Mouse (Mus musculus): ENCODE measurements around the gene Kdm1a. TPM values are rescaled to one million over a fixed set of nuclear protein-coding genes. Genes with fewer than 3 reads are reported as not detected.
A peak's percentile ranks its signal among the peaks of the same experiment; 100 is the strongest.

Kdm1a gene
- polyA plus RNA-seq (2014; fragmentation: Nextera tagmentation; extraction: Ambion mirVana) = 103 TPM in 2 replicates

DNA sequence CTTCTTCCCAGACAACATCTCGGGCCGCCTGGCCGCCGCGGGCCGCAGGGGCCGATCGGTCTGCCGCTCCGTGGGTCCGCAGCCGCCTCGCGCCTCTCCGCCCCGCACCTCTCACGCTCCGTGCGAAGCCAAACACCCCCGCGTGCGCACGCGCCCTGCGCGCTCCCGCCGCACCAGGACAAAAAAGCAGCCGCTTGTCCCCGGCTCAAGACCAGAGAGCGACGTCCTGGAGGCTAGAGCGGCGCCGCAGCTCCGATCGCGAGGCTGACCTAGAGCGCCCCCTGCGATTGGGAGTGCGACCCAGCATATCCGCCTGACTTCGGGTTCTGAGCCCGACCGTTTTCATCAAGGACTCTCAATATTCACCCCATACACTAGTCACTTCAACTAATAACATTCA lies at the start of gene Kdm1a:
Kdm1a (minus strand) TSS at position 156 of the 400 bp plus-strand sequence.
- H3K4me3 ChIP-seq (ENCODE audit: low read depth, low read length) = peak within 1 kb of the TSS; percentile 99
- H3K9ac ChIP-seq (ENCODE audit: low read length) = peak within 1 kb of the TSS; percentile 100
- ATAC-seq (peak; percentile 95), DNase-seq (ENCODE audit: low spot score) (peak; percentile 97)
- peak within 1 kb of the TSS; percentile 71 for H3K4me2 ChIP-seq (ENCODE audit: low read length)
- H3K27me3 ChIP-seq (replicated peaks; ENCODE audit: control insufficient read depth, insufficient read depth, low read length) = no peaks in the 10 kb centered on the region
- WGBS = under 1% methylated on average over 29 of the region's 45 CpGs
- H3K36me3 ChIP-seq (ENCODE audit: control insufficient read depth, insufficient read depth, low read length) = no peaks in the 10 kb centered on the region
- peaks cover 8% of the 10 kb centered on the region for H3K4me1 ChIP-seq (ENCODE audit: control insufficient read depth, insufficient read depth, low read length)
- H3K27ac ChIP-seq (ENCODE audit: low read depth, low read length) = peak within 1 kb of the TSS; percentile 97
- H3K9me3 ChIP-seq (replicated peaks; ENCODE audit: control insufficient read depth, low read length) = no peaks in the 10 kb centered on the region

GRCm38 (mm10) chr4:136651882-136652527 lies 49.5 kb upstream of the Kdm1a start:
- peak; percentile 78 for DNase-seq (ENCODE audit: low spot score)
- H3K9ac ChIP-seq (ENCODE audit: low read length) = peak overlapping the region; percentile 40; the same call in 1 of the 2 replicates

DNA sequence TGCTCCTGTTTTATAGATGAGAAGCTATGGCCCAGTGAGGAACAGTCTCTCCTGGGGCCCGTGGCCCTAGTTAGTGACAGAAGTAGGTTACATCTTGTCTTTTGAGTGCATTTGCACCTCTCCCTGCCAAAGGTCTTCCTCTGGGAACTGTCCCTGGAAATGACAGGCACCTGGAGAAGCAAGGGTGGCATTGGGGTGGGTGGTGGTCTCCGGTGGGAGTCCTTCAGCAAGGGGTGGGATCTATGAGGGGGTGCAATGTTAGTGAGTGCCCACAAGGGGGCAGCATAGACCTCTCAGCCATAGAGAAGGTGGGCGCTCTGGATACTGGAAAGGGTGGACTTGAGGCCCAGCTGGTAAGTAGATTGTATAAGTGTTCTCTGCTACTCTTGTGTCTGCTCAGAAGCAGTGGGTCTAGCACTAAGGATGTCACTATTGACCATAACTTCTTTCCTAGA lies 48.9 kb upstream of the Kdm1a start:
- Histone ChIP-seq H3K27ac (ENCODE audit: low read depth, low read length) (peak overlapping the region; percentile 82), H3K9me3 (replicated peaks; ENCODE audit: control insufficient read depth, low read length) (peaks cover 5% of the 10 kb centered on the region; the same call in 1 of the 2 replicates), H3K36me3 (ENCODE audit: control insufficient read depth, insufficient read depth, low read length) (peaks cover 37% of the 10 kb centered on the region), H3K4me2 (ENCODE audit: low read length) (no peak overlapping the region), H3K4me3 (ENCODE audit: low read depth, low read length) (no peak overlapping the region), H3K9ac (ENCODE audit: low read length) (no peak overlapping the region), H3K27me3 (replicated peaks; ENCODE audit: control insufficient read depth, insufficient read depth, low read length) (no peaks in the 10 kb centered on the region), H3K4me1 (ENCODE audit: control insufficient read depth, insufficient read depth, low read length) (peaks cover 14% of the 10 kb centered on the region)
- ATAC-seq = peak; percentile 57; the same call in 1 of the 2 replicates
- peak; percentile 77 for DNase-seq (ENCODE audit: low spot score)
- WGBS = 61% methylated on average over 3 of the region's 3 CpGs

More at GRCm38 (mm10) chr4:136651882-136652527, 49.5 kb upstream of the Kdm1a start:
- no peak overlapping the region for H3K4me3 ChIP-seq (ENCODE audit: low read depth, low read length)
- peaks cover 43% of the 10 kb centered on the region for H3K36me3 ChIP-seq (ENCODE audit: control insufficient read depth, insufficient read depth, low read length)
- ATAC-seq = peak; percentile 79
- H3K27ac ChIP-seq (ENCODE audit: low read depth, low read length) = peak overlapping the region; percentile 82
- H3K4me1 ChIP-seq (ENCODE audit: control insufficient read depth, insufficient read depth, low read length) = peaks cover 14% of the 10 kb centered on the region
- 41% methylated on average over 13 of the region's 13 CpGs for WGBS
- H3K9me3 ChIP-seq (replicated peaks; ENCODE audit: control insufficient read depth, low read length) = peaks cover 3% of the 10 kb centered on the region; the same call in 1 of the 2 replicates
- H3K27me3 ChIP-seq (replicated peaks; ENCODE audit: control insufficient read depth, insufficient read depth, low read length) = no peaks in the 10 kb centered on the region
- no peak overlapping the region for H3K4me2 ChIP-seq (ENCODE audit: low read length)

- Histone ChIP-seq H3K4me3 (ENCODE audit: low read depth, low read length) (no peak overlapping the region), H3K27me3 (replicated peaks; ENCODE audit: control insufficient read depth, insufficient read depth, low read length) (no peaks in the 10 kb centered on the region), H3K9ac (ENCODE audit: low read length) (no peak overlapping the region), H3K9me3 (replicated peaks; ENCODE audit: control insufficient read depth, low read length) (peaks cover 5% of the 10 kb centered on the region; the same call in 1 of the 2 replicates), H3K27ac (ENCODE audit: low read depth, low read length) (no peak overlapping the region), H3K4me1 (ENCODE audit: control insufficient read depth, insufficient read depth, low read length) (peaks cover 14% of the 10 kb centered on the region), H3K4me2 (ENCODE audit: low read length) (no peak overlapping the region), H3K36me3 (ENCODE audit: control insufficient read depth, insufficient read depth, low read length) (peaks cover 25% of the 10 kb centered on the region)
- 88% methylated on average over 8 of the region's 8 CpGs for WGBS
- ATAC-seq (no peak), DNase-seq (ENCODE audit: low spot score) (no peak)
These were observed 47.7 kb upstream of the Kdm1a start for GRCm38 (mm10) chr4:136650261-136650660.

DNA sequence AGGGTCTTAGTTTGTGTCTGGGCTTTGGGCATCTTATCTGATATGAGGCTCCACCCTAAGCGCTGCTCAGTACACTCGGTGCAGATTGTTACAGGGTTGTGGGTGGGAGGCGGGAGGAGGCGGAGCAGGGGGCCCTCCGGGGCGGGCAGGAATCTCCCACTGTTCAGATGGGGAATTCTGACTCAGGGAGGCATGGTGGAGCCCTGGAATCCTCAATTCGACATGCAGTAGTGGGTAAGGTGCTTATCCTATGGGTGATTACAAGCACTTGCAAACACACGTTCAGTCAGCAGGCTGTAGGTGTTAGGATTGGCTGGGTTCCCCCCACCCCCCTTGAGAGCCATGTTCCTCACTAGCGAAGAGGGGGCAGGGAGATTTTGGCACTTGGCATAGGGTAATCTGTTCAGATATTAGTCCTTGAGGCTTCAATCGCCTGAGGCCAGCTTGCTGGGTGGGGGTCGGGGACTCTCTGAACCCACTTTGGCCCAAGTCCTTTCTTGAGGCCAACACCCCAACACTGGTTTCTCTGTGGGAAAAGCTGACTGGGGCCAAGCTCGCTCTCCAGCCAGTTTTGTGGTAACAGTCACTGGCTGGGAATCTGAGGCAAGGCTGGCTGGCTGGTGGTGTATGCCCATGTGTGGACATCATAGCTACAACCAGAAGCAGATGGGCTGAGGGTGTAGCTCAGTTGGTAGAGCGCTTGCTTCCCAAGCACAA lies 47.1 kb upstream of the Kdm1a start:
- DNase-seq (ENCODE audit: low spot score) (no peak), ATAC-seq (no peak)
- Histone ChIP-seq H3K9ac (ENCODE audit: low read length) (no peak overlapping the region), H3K4me2 (ENCODE audit: low read length) (no peak overlapping the region), H3K4me3 (ENCODE audit: low read depth, low read length) (no peak overlapping the region), H3K27ac (ENCODE audit: low read depth, low read length) (no peak overlapping the region; the same call in 1 of the 2 replicates), H3K36me3 (ENCODE audit: control insufficient read depth, insufficient read depth, low read length) (peaks cover 19% of the 10 kb centered on the region), H3K4me1 (ENCODE audit: control insufficient read depth, insufficient read depth, low read length) (peaks cover 14% of the 10 kb centered on the region), H3K27me3 (replicated peaks; ENCODE audit: control insufficient read depth, insufficient read depth, low read length) (no peaks in the 10 kb centered on the region), H3K9me3 (replicated peaks; ENCODE audit: control insufficient read depth, low read length) (peaks cover 5% of the 10 kb centered on the region; the same call in 1 of the 2 replicates)
- 41% methylated on average over 13 of the region's 13 CpGs for WGBS

DNA sequence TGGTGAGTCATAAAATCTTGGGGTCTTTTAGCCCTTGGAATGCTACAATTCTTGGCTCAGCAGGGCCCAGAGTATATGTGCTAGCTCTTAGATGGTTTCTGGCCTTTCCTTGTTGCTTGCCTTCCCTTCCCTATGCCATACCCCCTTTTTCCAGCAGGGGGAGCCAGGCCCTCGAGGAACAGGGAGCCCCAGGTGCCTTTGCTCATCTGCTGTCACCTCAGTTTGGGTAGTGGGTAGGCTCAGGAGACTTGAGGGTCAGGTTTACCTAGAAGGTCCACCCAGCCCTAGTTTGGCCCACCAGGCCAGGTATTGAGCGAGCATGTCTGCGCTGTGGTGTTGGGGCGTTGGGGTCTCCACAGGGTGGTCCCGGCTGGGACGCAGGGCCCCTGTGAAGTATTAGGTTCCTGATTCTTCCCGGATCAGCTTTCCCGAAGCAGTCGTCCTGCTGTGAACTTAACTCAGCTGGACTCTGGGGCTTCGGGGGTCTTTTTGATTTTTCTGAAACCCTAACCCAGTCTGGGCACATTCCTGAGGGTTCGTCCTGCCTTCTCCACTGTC lies 46.5 kb upstream of the Kdm1a start:
- DNase-seq (ENCODE audit: low spot score) (peak; percentile 77), ATAC-seq (peak; percentile 19; the same call in 1 of the 2 replicates)
- Histone ChIP-seq H3K4me3 (ENCODE audit: low read depth, low read length) (no peak overlapping the region), H3K27me3 (replicated peaks; ENCODE audit: control insufficient read depth, insufficient read depth, low read length) (no peaks in the 10 kb centered on the region), H3K36me3 (ENCODE audit: control insufficient read depth, insufficient read depth, low read length) (peaks cover 14% of the 10 kb centered on the region; the same call in 1 of the 2 replicates), H3K4me2 (ENCODE audit: low read length) (no peak overlapping the region), H3K9me3 (replicated peaks; ENCODE audit: control insufficient read depth, low read length) (peaks cover 5% of the 10 kb centered on the region; the same call in 1 of the 2 replicates), H3K4me1 (ENCODE audit: control insufficient read depth, insufficient read depth, low read length) (peaks cover 14% of the 10 kb centered on the region), H3K27ac (ENCODE audit: low read depth, low read length) (no peak overlapping the region; the same call in 1 of the 2 replicates), H3K9ac (ENCODE audit: low read length) (no peak overlapping the region)
- 18% methylated on average over 11 of the region's 11 CpGs for WGBS

- WGBS = 2% methylated on average over 10 of the region's 10 CpGs
- DNase-seq (ENCODE audit: low spot score) (peak; percentile 49), ATAC-seq (0 out of 2 replicates have a peak, but pooled peaks have one; percentile 21)
- H3K4me3 ChIP-seq (ENCODE audit: low read depth, low read length) = no peak overlapping the region
- H3K4me2 ChIP-seq (ENCODE audit: low read length) = peak overlapping the region; percentile 39
- H3K36me3 ChIP-seq (ENCODE audit: control insufficient read depth, insufficient read depth, low read length) = no peaks in the 10 kb centered on the region
- H3K9me3 ChIP-seq (replicated peaks; ENCODE audit: control insufficient read depth, low read length) = no peaks in the 10 kb centered on the region
- H3K4me1 ChIP-seq (ENCODE audit: control insufficient read depth, insufficient read depth, low read length) = peaks cover 3% of the 10 kb centered on the region
- H3K27ac ChIP-seq (ENCODE audit: low read depth, low read length) = no peak overlapping the region
- peak overlapping the region; percentile 21; the same call in 1 of the 2 replicates for H3K9ac ChIP-seq (ENCODE audit: low read length)
- H3K27me3 ChIP-seq (replicated peaks; ENCODE audit: control insufficient read depth, insufficient read depth, low read length) = peaks cover 27% of the 10 kb centered on the region
These were observed 36.4 kb upstream of the Kdm1a start for GRCm38 (mm10) chr4:136638890-136639289.

DNA sequence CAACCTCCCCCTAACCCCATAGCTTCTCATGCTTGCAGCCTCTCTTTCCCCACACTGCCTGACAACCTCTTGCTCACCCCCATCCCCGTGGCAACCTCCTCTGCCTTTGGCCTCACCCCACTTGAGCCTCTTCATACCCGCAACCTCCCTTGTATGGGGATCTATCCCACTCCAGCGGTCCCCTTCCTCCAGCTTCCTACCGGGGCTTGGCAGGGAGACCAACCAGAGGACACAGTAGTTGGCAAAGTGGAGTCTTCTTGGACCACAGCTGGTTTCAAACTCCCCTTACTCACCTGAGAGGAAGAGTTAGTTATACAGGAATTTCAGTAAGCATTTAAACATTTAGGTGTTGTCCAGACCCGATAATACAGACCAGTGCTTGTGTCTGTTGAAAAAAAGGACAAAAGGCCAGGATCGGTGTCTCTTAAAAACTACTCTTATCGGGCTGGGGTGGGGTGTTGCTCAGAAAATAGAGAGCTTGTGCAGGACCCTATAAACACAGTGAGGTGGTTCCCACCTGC lies 35.8 kb upstream of the Kdm1a start:
- ATAC-seq = no peak
- no peaks in the 10 kb centered on the region for H3K36me3 ChIP-seq (ENCODE audit: control insufficient read depth, insufficient read depth, low read length)
- peaks cover 3% of the 10 kb centered on the region for H3K4me1 ChIP-seq (ENCODE audit: control insufficient read depth, insufficient read depth, low read length)
- peaks cover 27% of the 10 kb centered on the region for H3K27me3 ChIP-seq (replicated peaks; ENCODE audit: control insufficient read depth, insufficient read depth, low read length)
- DNase-seq (ENCODE audit: low spot score) = no peak
- 0 out of 2 replicates have a peak overlapping the region, but pooled peaks have one; percentile 46 for H3K4me3 ChIP-seq (ENCODE audit: low read depth, low read length)
- no peak overlapping the region for H3K9ac ChIP-seq (ENCODE audit: low read length)
- H3K4me2 ChIP-seq (ENCODE audit: low read length) = peak overlapping the region; percentile 79
- H3K27ac ChIP-seq (ENCODE audit: low read depth, low read length) = no peak overlapping the region
- no peaks in the 10 kb centered on the region for H3K9me3 ChIP-seq (replicated peaks; ENCODE audit: control insufficient read depth, low read length)
- 23% methylated on average over 7 of the region's 7 CpGs for WGBS
